In the genomic region with DNA sequence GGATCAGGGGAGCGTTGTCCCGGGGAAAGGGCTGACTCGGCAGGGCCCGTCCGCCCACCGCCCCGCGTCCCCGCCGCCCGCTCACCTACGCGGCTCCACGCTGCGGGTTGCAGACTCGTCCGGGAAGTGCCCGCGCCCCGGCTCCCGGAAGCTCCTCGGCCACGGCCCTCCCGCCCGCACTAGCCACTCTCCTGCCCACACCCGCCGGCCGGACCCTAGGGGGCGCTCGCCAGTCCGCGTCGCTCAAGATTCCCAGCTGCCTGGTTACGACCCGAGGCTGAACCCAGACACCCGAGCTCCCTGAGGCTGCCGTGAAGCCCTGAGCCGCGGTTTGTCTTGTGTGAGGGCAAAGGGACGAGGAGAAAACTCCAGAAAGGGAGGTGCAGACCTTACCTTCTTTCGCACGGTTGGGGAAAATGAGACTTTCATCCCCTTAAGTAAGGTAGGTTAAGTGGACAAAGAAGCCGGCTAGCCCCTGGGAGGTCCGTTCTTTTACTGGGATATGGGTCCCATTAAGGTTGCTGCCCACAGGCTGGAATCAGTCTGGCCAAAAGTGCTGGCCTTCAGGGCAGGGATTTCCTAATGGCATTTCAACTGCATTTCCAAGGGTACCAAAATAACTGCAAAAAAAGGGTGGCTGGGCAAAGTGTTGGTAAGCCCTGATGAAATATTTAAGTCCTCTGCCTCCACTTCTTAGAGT, we compare ENCODE assay signal across 8 mouse cellular contexts. TPM values are rescaled to one million over a fixed set of nuclear protein-coding genes. Genes with fewer than 3 reads are reported as not detected.
DNase-seq lines count a peak whose midpoint lies in the region; ATAC-seq and TF ChIP-seq lines count a peak whose summit lies in the region.

A gene (plus strand): TSS at position 404 of the 700 bp plus-strand sequence.
A gene (minus strand): TSS at position 520 of the 700 bp plus-strand sequence.

- intact Hi-C loops in heart, adult 2 months (cut with DNase I): loop anchor here (1.0 to 10.0 kb wide), 4 partner anchors 10 to 365 kb away; a partner anchor contains a TSS

- TF ChIP-seq EP300 in heart, adult 2 months (IDR thresholded peaks at IDR 0.05; ENCODE audit: insufficient read depth, low read depth, low read length): no peak

- peak within 1 kb of the TSS; percentile 68 for H3K4me3 ChIP-seq in embryonic facial prominence, embryonic 14.5 days (ENCODE audit: low read depth, low read length)
- H3K4me3 ChIP-seq in heart, adult 2 months: peak within 1 kb of the TSS; percentile 60
- peak within 1 kb of the TSS; percentile 60 for H3K4me3 ChIP-seq in kidney, adult 2 months (ENCODE audit: insufficient read depth, low read depth, low read length)
- H3K4me3 ChIP-seq in limb, embryonic 12.5 days (replicated peaks): peak within 1 kb of the TSS; percentile 71
- H3K4me3 ChIP-seq in midbrain, embryonic 14.5 days (replicated peaks; ENCODE audit: low read depth, low read length): peak within 1 kb of the TSS; percentile 54

- H3K9me3 ChIP-seq in embryonic facial prominence, embryonic 14.5 days (ENCODE audit: control insufficient read depth, low read length): no peaks in the 10 kb centered on the region
- no peaks in the 10 kb centered on the region for H3K9me3 ChIP-seq in limb, embryonic 12.5 days
- H3K9me3 ChIP-seq in midbrain, embryonic 14.5 days (ENCODE audit: control insufficient read depth, low read length): no peaks in the 10 kb centered on the region

- DNase-seq in 416B (ENCODE audit: low read depth): peak; percentile 81
- DNase-seq in adrenal gland, postnatal 4 days (ENCODE audit: low spot score in 2 of 2): peak; percentile 84 to 88
- peak; percentile 90 for DNase-seq in embryonic facial prominence, embryonic 14.5 days (ENCODE audit: low spot score)
- peak; percentile 94 to 96 for DNase-seq in heart, adult 2 months
- peak; percentile 94 for DNase-seq in kidney, adult 2 months
- DNase-seq in midbrain, embryonic 14.5 days: peak; percentile 88
- peak; percentile 85 for DNase-seq in spleen, adult 12 weeks (ENCODE audit: low spot score)

- H3K4me1 ChIP-seq in embryonic facial prominence, embryonic 14.5 days (ENCODE audit: control insufficient read depth, insufficient read depth, low read length): peaks cover 7% of the 10 kb centered on the region; the same call in 1 of the 2 replicates
- peaks cover 4% of the 10 kb centered on the region for H3K4me1 ChIP-seq in heart, adult 2 months (ENCODE audit: control insufficient read depth, insufficient read depth, low read length)
- H3K4me1 ChIP-seq in kidney, adult 2 months (ENCODE audit: control insufficient read depth, insufficient read depth, low read length): peaks cover 6% of the 10 kb centered on the region; the same call in 1 of the 2 replicates
- peaks cover 20% of the 10 kb centered on the region; the same call in 1 of the 2 replicates for H3K4me1 ChIP-seq in limb, embryonic 12.5 days (replicated peaks)
- peaks cover 10% of the 10 kb centered on the region for H3K4me1 ChIP-seq in midbrain, embryonic 14.5 days (ENCODE audit: control insufficient read depth, insufficient read depth, low read length)

- no peaks in the 10 kb centered on the region for H3K27me3 ChIP-seq in embryonic facial prominence, embryonic 14.5 days (replicated peaks; ENCODE audit: control insufficient read depth, insufficient read depth, low read length)
- H3K27me3 ChIP-seq in heart, adult 2 months (ENCODE audit: control insufficient read depth, insufficient read depth, low read length): no peaks in the 10 kb centered on the region
- no peaks in the 10 kb centered on the region for H3K27me3 ChIP-seq in kidney, adult 2 months (replicated peaks; ENCODE audit: control insufficient read depth, insufficient read depth, low read length)
- H3K27me3 ChIP-seq in limb, embryonic 12.5 days: no peaks in the 10 kb centered on the region
- no peaks in the 10 kb centered on the region for H3K27me3 ChIP-seq in midbrain, embryonic 14.5 days (ENCODE audit: control insufficient read depth, insufficient read depth, low read length)

- peak within 1 kb of the TSS; percentile 87 for H3K4me2 ChIP-seq in embryonic facial prominence, embryonic 14.5 days (ENCODE audit: low read depth, low read length)
- H3K4me2 ChIP-seq in limb, embryonic 12.5 days: peak within 1 kb of the TSS; percentile 81
- H3K4me2 ChIP-seq in midbrain, embryonic 14.5 days (ENCODE audit: low read length): peak within 1 kb of the TSS; percentile 74

- H3K79me2 ChIP-seq in heart, adult 2 months (replicated peaks; ENCODE audit: control insufficient read depth, insufficient read depth, low read length): no peaks in the 10 kb centered on the region

- no peak; the same call in 1 of the 2 replicates for TF ChIP-seq POLR2A in heart, adult 2 months (IDR thresholded peaks at IDR 0.05; ENCODE audit: insufficient read depth, low read depth, low read length)
- TF ChIP-seq POLR2A in kidney, adult 2 months (IDR thresholded peaks at IDR 0.05; ENCODE audit: low read depth, low read length): no peak

- ATAC-seq in embryonic facial prominence, embryonic 14.5 days (ENCODE audit: low read depth): peak; percentile 97
- ATAC-seq in limb, embryonic 12.5 days (ENCODE audit: insufficient number of reproducible peaks, insufficient read depth, low FRiP score, low TSS enrichment, low read depth): peak; percentile 90
- ATAC-seq in midbrain, embryonic 14.5 days (ENCODE audit: low FRiP score, low TSS enrichment): peak; percentile 91

- H3K9ac ChIP-seq in embryonic facial prominence, embryonic 14.5 days (ENCODE audit: low read depth, low read length): peak within 1 kb of the TSS; percentile 77
- H3K9ac ChIP-seq in heart, adult 2 months (ENCODE audit: low read depth, low read length): peak within 1 kb of the TSS; percentile 90
- H3K9ac ChIP-seq in limb, embryonic 12.5 days (replicated peaks): peak within 1 kb of the TSS; percentile 75
- peak within 1 kb of the TSS; percentile 69 for H3K9ac ChIP-seq in midbrain, embryonic 14.5 days (replicated peaks; ENCODE audit: low read length)

- peak; percentile 96 for TF ChIP-seq CTCF in heart, adult 2 months (IDR thresholded peaks at IDR 0.05)
- peak; percentile 72 for TF ChIP-seq CTCF in kidney, adult 2 months (conservative IDR thresholded peaks at IDR 0.05; ENCODE audit: insufficient read depth, insufficient read length, low read depth, low read length)

- peak within 1 kb of the TSS; percentile 52 for H3K27ac ChIP-seq in embryonic facial prominence, embryonic 14.5 days (replicated peaks; ENCODE audit: low read depth, low read length)
- peak within 1 kb of the TSS; percentile 83 for H3K27ac ChIP-seq in heart, adult 2 months
- peak within 1 kb of the TSS; percentile 74 for H3K27ac ChIP-seq in kidney, adult 2 months (ENCODE audit: insufficient read depth, low read depth, low read length)
- peak within 1 kb of the TSS; percentile 67 for H3K27ac ChIP-seq in limb, embryonic 12.5 days
- peak within 1 kb of the TSS; percentile 26; the same call in 1 of the 2 replicates for H3K27ac ChIP-seq in midbrain, embryonic 14.5 days (replicated peaks; ENCODE audit: low read depth, low read length)

- 1% methylated on average over 23 of the region's 44 CpGs for WGBS in embryonic facial prominence, embryonic 14.5 days
- under 1% methylated on average over 44 of the region's 44 CpGs for WGBS in heart, adult 2 months
- under 1% methylated on average over 44 of the region's 44 CpGs for WGBS in kidney, adult 2 months
- under 1% methylated on average over 40 of the region's 44 CpGs for WGBS in limb, embryonic 12.5 days
- WGBS in midbrain, embryonic 14.5 days: under 1% methylated on average over 44 of the region's 44 CpGs

- H3K36me3 ChIP-seq in embryonic facial prominence, embryonic 14.5 days (ENCODE audit: control insufficient read depth, insufficient read depth, low read length): peaks cover 9% of the 10 kb centered on the region
- H3K36me3 ChIP-seq in heart, adult 2 months (ENCODE audit: control insufficient read depth, insufficient read depth, low read length): no peaks in the 10 kb centered on the region
- no peaks in the 10 kb centered on the region; the same call in 1 of the 2 replicates for H3K36me3 ChIP-seq in kidney, adult 2 months (ENCODE audit: control insufficient read depth, insufficient read depth, low read length)
- peaks cover 8% of the 10 kb centered on the region for H3K36me3 ChIP-seq in limb, embryonic 12.5 days
- peaks cover 6% of the 10 kb centered on the region; the same call in 1 of the 2 replicates for H3K36me3 ChIP-seq in midbrain, embryonic 14.5 days (ENCODE audit: control insufficient read depth, insufficient read depth, low read length)

RNA-seq across cellular contexts. Expression of the first gene that starts in this region (rescaled TPM):
- total RNA-seq in adrenal gland, postnatal 4 days (2021): 100 to 1,000 TPM; 119 to 127 TPM
- polyA plus RNA-seq in embryonic facial prominence, embryonic 14.5 days (2014; fragmentation: Nextera tagmentation; extraction: Ambion mirVana): 161 and 167 TPM in 2 replicates
- total RNA-seq in heart, adult 2 months (2021): 10 to 100 TPM; 82.4 to 96.3 TPM
- polyA plus RNA-seq in heart, adult 2 months (2012; rRNA removed): 67.6 and 105 TPM in 2 replicates
- 84.9 and 85.9 TPM in 2 replicates for polyA plus RNA-seq in kidney, adult 2 months (2012; rRNA removed)
- 97.6 and 105 TPM in 2 replicates for polyA plus RNA-seq in limb, embryonic 12.5 days (2016; fragmentation: Nextera tagmentation; extraction: Ambion mirVana)
- polyA plus RNA-seq in midbrain, embryonic 14.5 days (2014; fragmentation: Nextera tagmentation; extraction: Ambion mirVana): 49.0 and 72.5 TPM in 2 replicates

RNA-seq across cellular contexts. Expression of the second gene that starts in this region (rescaled TPM):
- 10 to 100 TPM in 1 of 2 experiments, 1 to 10 TPM in 1; 6.8 to 10.2 TPM for total RNA-seq in adrenal gland, postnatal 4 days (2021)
- polyA plus RNA-seq in embryonic facial prominence, embryonic 14.5 days (2014; fragmentation: Nextera tagmentation; extraction: Ambion mirVana): 10.0 and 10.8 TPM in 2 replicates
- total RNA-seq in heart, adult 2 months (2021): 1 to 10 TPM; 4.9 to 6.5 TPM
- polyA plus RNA-seq in heart, adult 2 months (2012; rRNA removed): 9.5 and 11.0 TPM in 2 replicates
- 8.1 and 11.2 TPM in 2 replicates for polyA plus RNA-seq in kidney, adult 2 months (2012; rRNA removed)
- polyA plus RNA-seq in limb, embryonic 12.5 days (2016; fragmentation: Nextera tagmentation; extraction: Ambion mirVana): 14.9 and 15.7 TPM in 2 replicates
- polyA plus RNA-seq in midbrain, embryonic 14.5 days (2014; fragmentation: Nextera tagmentation; extraction: Ambion mirVana): 4.0 and 6.3 TPM in 2 replicates

Comparison
In these comparisons a context has a peak if more than half of its experiments do, and no peak if none do; other contexts are left out.
1. Peak in every context shown above with its lines: DNase-seq, ATAC-seq, H3K4me3 ChIP-seq and H3K27ac ChIP-seq.
2. H3K27ac ChIP-seq: peak in every context shown above with its lines; median percentile 83 in heart, adult 2 months; 74 in kidney, adult 2 months; 67 in limb, embryonic 12.5 days; 52 in embryonic facial prominence, embryonic 14.5 days; 26 in midbrain, embryonic 14.5 days.